Mouse (Mus musculus) gastrocnemius, postnatal 36 days (tissue): ENCODE results near the gene Tenm4. TPM values are rescaled to one million over a fixed set of nuclear protein-coding genes. Genes with fewer than 3 reads are reported as not detected.

Experiments
- DNase-seq, 2 experiments: peaks; one replicate each; pipeline ENCODE4 v3.0.0; 2022
- intact Hi-C: fragments of 180-260 bp; cut with DNase I; formaldehyde crosslinking; loops from one replicate; pipeline ENCODE4 v1.15.1; 2025
- total RNA-seq, 2 experiments: library from RNA; stranded (reverse); gene quantifications; 2 replicates each; pipeline ENCODE4 v1.2.3; 2021

Tenm4 gene
- total RNA-seq, 2 experiments from 2014 or later: 0.69 to 1.1 TPM

DNA sequence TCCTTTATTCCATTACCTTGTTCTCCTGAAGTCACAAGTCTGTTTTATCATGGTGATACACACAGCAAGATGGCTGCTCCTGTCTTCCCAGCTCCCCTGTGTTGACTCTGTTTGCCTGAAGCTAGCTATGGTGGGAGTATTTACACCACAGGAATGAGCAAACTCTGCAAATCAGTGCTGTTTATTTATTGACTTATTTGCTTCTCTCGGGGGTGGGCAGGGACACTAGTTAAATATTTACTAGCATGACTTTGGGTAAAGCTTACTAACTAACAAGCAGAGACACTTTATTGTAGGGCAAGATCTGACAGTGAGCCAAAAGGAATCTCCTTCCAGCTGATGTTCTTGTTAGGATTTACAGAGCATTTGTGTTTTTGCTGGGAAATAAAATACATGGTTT lies 160.1 kb downstream of the Tenm4 start:
- no peak for DNase-seq
- intact Hi-C loops: no loop called here

DNA sequence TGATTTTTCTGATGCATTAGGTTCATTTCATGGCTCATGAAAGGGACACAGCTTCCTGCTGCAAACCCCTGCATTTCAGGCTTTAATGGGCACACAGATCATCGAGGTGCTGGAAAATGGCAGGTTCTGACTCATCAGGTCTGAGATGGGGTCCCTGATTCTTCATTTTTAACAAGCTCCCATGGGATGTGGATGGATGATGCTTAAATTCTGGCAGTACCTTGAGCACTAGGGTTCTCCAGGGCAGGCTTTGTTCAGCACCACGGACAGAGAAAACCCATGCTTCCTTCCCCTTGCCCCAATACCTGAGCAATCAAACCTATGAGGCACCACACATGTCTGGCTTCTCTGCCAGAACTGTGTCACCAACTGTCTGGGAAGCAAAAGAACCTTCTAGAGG lies 163.3 kb downstream of the Tenm4 start:
- no peak for DNase-seq
- intact Hi-C loops: no loop called here

DNA sequence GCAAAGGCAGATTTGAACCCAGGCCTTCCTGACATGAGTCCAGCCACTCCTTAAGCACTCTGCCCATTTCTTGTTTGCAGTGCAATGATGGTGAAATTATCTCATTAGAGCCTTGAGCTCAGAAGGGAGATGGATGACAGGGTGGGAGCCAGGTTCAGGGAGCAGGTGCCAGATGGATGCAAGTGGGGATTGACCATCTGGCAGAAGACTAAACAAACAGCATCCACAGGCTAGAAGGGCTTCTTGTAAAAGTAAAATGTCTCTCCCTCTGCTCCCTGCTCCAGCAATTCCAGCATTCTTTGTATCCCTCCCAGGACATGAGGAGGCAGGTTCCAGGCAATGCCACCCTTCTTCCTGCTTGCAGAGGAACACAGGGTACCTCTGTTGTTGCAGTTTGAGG lies 165.3 kb downstream of the Tenm4 start:
- intact Hi-C loops: no loop called here
- DNase-seq: no peak

DNA sequence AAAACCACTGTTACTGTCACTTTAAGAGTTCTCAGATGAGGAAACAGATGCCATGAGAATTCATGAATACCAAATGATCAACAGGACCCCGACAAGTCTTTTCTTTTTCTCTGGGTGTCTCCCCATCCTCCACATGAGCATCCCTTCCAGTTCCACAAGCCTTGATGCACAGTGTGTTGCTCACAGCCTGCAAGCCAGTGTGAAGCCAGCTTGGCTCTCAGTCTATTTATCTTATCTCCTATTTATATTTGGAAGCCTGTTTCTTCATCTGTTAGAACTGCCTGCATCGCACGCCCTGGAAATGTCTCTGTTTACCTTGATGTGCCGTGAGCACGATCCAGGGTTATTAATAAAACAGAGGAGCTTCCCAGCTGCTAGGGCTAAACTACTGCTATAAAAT lies 169.8 kb downstream of the Tenm4 start:
- DNase-seq: no peak
- intact Hi-C loops: no loop called here

DNA sequence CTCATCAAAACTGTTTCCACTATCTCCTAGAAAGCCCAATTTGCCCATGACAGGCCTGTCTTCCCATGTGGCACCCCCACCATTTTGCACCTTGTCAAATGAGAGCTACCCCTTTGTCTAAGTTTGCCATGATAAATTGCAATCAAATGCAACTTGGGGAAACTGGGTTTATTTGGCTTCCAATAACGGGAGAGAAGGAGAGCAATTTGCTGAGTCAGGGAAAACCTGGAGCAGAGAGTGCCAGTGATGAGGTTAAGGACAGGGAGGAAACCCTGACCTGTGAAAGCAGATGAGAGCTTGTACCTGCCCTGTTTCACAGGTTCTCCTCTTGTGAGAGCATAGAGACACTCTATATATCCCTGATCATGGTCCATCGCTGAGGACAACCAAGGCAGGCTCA lies 170.4 kb downstream of the Tenm4 start:
- intact Hi-C loops: no loop called here
- DNase-seq: no peak

DNA sequence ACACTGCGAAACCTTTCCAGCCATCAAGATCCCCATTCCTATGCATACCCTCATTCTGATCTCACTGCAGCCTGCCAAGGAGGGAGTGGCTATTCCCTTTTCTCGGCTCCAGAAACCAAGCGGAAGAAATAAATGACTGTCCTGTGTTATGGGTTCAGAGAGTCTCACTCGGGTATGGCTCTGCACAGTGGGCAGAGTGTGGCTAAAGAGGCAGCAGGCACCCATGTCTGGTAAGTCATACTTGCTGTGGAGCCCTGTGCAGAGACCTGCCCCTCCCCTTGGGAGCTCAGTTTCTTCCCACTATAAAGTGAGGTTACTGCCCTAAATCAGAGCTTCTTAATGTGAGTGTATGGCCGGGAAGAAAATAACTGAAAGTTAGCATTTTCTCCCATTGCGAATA lies 171.9 kb downstream of the Tenm4 start:
- intact Hi-C loops: no loop called here
- DNase-seq: no peak

DNA sequence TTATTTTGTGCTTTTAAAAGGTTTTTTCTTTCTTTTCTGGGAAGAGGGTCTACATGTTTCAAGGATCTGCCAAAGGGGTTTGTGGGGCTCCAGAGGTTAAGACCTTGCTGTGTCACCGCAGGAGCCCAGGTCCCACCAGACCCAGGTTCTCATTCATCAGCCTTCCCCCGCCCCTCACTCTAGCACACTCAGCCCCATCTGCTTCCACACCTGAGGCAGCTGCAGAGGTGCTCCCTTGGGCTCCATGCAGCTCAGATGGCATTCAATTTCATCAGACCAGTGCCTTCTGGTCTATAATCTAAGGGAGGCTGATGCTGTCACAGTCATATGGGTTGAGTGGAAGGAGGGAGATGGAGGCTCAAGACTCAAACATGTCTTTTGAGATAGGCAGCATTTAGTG lies 172.6 kb downstream of the Tenm4 start:
- intact Hi-C loops: no loop called here

DNA sequence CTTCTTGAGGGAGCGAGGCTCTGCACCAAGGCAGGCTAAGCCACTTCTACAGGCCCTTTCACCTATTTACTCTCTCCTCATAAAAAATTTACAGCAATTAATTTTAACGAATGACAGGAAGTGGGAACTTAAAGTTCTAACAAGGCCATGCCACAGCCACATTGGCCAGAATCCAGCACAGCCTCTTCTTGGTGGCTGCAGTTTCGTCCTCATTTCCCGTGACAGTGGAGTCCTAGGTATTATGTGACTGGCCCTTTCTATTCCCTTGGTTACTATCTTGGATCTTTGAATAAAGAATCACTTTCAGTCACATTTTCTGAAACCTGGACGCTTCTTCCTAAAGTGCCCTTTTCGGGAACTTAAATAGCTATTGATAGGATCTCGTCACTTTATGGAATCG lies 181.6 kb downstream of the Tenm4 start:
- intact Hi-C loops: no loop called here

More for the DNA sequence above, 172.6 kb downstream of the Tenm4 start:
- DNase-seq: no peak

DNA sequence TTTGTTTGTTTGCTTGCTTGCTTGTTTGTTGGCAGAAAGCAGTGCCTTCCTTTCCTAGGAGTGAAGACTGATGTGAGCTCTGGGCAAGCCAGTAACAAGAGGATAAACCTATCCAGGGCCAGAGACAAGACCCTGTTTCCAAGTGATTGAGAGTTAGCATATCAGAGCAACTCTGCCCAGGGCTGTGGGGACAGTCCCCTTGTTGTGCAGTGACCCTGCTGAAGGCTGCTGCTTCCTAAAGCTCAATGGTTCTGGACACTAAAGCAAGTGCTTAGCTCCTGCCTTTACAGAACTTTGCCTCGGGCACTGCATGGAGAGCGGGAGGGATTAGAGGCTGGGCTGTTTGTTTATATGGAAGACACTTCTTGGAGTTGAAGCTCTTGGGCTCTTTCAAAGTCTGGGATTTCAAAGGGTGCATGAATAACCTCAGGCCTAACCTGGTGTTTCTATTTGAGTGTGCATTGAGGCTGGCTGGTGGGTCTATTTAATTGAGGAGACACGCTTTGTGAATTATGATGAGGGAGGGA lies 185.3 kb downstream of the Tenm4 start:
- intact Hi-C loops: no loop called here
- no peak for DNase-seq

More for the DNA sequence above, 181.6 kb downstream of the Tenm4 start:
- no peak for DNase-seq

DNA sequence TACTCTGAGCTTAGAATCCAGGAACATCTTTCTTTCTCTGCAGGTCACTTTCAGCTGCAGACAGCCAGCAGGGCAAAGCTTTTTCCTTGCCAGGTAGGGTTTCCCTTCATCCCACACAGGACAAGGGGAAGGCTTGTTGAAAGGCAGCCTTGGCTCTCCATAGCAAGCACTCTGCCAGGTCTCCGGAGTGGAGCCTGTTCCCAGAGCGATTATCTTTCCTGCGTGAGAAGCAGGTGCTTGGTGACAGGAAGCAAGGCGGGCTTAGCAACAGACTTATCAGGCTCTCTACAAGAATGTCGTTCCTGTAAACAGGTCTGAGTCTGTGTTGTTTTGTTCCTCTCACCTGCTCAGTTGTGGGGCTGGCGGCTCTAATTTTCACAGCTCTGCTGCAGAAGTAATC lies 186.5 kb downstream of the Tenm4 start:
- no peak for DNase-seq
- intact Hi-C loops: no loop called here

DNA sequence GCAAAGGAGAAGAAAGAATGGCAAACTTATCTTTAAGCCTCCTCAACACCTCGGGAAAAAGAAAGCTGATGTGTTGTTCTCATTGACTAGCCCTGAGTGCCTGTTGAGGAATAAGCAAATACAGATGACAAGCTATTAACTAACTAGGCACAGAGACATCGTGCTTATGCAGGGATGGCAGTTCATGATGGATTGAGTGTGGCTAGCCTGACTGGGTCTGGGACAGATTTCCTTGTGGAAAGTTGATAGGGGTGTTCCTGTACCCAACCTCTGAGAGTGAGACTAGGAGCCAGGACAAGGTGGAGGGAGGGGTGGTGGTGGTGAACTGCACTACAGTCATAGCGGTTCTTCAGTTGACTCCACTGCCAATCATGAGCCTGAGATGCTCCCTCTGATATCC lies 192.3 kb downstream of the Tenm4 start:
- intact Hi-C loops: no loop called here
- DNase-seq: no peak

DNA sequence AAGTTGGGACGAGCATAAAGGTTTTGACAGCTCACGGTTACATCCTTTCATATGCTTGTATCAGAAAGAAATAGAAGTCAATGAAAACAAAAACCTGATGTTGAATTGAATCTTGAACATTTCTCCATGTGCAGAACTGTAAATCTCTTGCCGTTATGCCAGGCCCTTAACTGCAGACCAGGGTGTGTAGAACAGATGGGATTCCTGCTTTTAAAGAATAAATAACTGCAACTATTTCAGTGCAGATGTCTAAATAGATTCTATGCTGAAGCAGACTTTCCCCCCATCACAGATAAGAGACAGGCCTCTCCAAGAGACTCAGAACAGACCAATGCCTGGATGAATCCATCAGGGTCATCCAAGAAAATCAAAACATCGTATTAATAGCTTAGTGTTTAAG lies 198.9 kb downstream of the Tenm4 start:
- intact Hi-C loops: no loop called here
- DNase-seq: no peak

DNA sequence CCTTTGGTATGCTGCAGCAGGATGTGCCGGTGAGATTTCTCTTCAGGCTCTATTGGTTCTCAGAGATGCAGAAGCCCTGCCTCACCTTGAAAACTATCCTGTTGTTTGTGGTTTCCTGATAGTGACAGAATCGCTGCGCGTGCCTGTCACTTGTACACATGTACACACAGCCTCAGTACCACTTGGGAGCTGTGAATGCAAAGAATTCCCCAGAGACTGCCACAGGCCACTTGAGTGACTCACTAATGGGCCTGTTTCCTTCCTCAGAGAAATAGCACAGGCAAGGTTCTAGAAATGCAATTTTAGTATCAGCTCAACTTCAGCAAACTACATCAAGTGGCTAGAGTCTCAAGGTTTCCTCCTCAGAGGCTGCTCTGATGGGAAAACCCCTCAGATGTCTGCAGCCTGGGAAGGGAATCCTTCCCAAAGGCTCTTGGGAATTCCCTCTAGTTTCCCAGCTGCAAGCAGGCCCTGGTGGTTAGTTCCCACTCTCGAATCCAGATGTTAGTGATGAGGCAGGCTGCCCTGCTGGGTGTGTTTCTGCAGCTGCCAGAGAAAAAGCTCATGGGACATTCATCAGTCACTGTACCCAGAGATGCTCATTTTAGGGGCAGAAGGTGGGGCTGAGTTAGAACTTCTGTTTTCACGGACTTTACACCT lies 203.1 kb downstream of the Tenm4 start:
- DNase-seq: no peak
- intact Hi-C loops: no loop called here

DNA sequence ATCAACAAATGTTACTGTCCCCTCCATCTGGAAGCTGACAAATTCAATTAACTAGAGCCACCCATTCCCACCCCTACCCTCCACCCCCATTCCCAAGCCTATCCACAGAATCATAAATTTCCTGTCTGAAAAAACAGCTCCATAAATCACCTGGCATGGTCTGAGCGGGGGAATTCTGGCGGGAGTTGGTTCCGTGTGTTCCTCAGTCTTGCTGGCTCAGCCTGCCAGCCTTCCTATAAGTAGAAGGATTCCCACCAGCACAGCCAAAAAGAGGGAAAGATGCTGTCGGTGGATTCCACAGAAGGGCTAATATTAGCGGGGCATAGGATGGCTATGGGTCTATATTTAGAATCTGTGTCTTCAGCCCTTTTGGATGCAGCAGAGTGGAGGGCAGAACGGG lies 204.5 kb downstream of the Tenm4 start:
- no peak for DNase-seq
- intact Hi-C loops: no loop called here

DNA sequence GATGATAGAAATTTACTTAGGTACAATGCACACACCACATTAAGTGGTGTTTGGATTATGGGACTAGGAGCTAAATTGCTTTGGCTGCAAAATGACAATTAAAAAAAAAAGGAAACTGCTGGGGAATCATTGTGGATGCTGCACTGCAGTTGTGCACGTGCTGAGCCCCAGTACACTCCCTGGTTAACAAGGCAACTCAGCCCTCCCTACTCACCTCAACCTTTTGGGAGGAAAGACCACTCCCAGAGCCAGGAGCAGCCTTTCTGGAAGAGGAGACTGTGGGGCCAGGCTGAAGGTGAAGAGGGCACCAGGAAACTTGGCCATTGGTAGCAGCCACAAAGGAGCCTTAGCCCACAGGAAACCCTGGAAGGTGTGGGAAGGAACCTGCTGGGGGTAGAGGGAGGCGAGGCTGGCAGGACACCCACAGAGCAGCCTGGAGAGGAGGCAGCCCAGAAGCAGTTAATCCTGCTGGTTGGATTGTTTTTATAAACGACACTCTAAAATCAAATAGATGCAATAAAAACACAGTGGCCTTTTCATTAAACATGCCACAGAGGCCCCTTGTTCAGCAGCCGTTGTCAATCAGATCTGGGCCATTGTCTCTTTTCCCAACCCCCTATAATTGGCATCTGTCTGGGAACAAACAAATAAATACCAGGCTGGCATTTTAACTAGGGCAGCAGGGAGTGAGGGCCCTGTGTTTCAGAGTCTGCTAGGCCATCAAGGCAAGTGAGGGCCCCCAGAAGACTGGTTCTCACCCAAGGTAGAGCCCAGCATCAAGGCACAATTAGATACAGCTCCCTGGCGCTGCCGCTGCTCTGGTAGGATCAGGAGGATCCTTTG lies 212.9 kb downstream of the Tenm4 start:
- no peak for DNase-seq
- intact Hi-C loops: no loop called here

DNA sequence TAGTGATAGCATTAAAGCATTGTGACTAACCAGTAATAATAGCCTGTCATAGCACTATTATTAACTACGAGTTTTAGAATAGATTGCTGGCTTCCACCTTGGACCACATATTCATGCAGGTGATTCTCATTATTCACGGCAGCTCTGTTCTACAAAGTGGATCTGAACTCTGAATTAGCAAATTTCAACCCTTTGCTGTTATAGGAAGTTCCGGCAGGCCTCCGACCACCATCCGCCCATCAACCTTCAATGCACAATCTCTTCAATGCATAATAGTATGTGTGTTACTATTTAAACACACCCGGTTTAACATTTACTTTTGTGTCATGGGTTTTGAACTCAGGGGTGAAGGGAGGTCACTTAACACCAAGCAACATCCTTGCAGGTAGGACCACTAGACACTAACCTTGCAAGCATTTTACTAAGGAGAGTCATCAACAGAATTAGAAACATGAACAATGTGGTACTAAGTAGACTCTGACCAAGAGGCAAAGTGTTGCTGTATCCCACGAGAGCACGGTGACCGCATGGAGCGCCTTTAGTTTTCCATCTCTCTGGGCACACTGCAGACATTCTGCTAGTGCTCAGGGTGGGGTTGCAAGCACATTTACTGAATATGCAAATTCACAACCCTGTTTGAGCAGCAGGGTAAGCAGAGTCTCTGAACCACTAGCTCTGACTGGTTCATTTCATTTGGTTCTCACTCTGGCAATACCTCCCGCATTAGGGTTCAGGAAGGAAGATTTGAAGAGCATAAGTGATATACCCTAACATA lies 213.9 kb downstream of the Tenm4 start:
- DNase-seq: no peak
- intact Hi-C loops: no loop called here

DNA sequence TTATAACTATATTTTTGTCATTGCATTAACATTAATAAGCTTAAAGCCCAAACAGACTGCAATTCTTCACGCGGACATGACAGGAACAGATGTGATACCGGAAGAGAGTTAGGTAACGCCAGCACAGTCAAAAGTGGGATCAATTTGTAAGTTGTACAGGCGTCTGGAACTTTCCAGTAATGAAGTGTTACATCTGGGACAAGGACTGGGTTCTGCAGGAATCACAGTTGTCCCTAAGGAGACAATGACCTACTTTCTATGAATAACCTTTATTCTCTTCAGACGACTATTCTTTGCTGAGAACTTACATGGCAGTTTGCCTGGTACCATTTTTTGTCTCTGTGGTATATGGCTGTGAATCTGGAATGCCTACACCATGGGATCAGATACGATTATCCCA lies 214.8 kb downstream of the Tenm4 start:
- DNase-seq: no peak
- intact Hi-C loops: no loop called here

DNA sequence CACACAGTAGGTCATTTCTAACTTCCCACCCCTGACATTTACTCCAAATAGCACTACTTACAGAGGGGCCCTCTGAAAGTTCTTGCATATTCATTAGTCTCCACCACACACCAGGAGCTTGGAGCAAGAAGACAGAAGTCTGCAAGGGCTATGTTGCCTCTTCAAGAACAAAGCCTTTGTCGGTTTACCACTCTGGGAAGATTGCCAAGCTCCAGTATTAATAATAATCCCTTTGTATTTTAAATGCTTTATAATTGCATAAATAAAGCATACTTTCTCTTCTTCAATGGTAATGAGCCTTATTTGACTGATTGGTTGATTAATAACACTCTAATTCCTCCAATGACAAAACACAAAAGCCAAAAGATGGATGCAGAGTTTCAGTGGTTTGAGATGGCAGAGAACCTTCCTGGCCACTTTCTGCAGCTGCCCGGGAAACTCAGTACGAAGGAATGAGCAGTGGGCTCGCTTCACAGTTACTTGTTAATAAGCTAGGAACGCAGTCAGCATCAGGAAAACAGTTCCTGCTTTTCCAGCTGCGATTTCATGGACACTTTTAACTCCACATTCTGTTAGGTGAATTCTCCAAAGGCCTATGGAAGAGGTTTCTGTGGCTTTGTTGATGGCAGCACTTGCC lies 219.1 kb downstream of the Tenm4 start:
- DNase-seq: no peak
- intact Hi-C loops: no loop called here

DNA sequence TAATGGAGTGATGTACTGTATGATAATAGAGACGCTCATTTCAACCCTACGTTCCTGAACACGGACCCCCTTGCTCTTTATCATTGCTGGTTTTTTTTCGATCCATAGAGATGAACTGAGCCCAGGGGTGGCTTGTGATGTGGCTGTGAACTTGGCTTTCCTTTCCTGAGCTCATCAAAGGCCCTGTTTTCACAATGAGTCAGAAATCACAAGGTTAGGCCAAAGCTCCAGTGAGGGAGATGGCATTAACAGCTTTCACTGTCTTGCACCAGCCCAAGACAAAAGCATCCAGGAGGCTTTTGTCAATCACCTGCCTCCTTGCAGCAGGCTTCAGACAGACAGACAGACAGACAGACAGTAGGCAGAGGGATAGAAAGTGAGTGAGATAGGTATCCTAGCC lies 219.8 kb downstream of the Tenm4 start:
- no peak for DNase-seq
- intact Hi-C loops: no loop called here

DNA sequence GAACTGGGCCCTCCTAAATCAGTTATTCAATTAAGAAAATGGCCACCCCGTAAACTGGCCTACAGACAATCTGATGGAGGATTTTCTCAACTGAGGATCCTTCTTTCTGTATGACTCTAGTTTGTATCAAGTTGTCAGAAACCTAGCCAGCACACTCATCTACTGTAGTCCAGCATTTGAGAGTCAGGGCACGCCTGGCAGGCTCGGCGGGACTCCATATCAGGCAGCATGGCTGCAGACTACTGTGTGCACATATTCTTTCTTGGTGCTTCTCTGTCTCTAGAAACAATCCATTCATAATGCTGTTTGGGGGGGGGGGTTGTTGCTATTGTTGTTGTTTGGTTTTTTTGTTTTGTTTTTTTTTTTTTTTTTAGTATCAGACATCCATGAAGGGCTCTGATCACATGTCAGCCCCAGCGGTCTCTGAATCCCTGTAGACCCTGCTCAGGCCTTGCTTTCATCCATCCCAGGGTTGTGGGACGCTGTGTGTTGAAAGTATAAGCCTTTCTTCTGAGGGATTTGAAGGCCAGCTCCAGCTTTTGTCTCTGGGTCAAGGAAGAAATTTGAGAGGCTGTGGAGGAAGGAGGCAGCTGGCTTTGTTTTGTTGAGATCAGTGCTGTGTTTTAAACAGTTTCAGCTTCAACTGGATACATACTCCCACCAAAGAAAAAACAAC lies 220.9 kb downstream of the Tenm4 start:
- no peak for DNase-seq
- intact Hi-C loops: no loop called here
